Mouse (Mus musculus) frontal cortex, adult 2 months (tissue): ENCODE results near the gene Pus7l. TPM values are rescaled to one million over a fixed set of nuclear protein-coding genes. Genes with fewer than 3 reads are reported as not detected.

Source experiments
- DNase-seq, 2 experiments: peaks; one replicate each; pipeline ENCODE4 v3.0.0; 2022; ENCODE audit warnings: low spot score in 1 of 2; ENCODE audit errors: extremely low spot score in 1 of 2
- polyA plus RNA-seq: library from polyadenylated mRNA; depleted of rRNA; stranded (reverse); fragments of >200 nt; gene quantifications from 2 replicates; pipeline ENCODE4 v1.2.3, GENCODE M21; 2012; rRNA removed

The Pus7l gene
- polyA plus RNA-seq, 1 experiment = 3.9 TPM

DNA sequence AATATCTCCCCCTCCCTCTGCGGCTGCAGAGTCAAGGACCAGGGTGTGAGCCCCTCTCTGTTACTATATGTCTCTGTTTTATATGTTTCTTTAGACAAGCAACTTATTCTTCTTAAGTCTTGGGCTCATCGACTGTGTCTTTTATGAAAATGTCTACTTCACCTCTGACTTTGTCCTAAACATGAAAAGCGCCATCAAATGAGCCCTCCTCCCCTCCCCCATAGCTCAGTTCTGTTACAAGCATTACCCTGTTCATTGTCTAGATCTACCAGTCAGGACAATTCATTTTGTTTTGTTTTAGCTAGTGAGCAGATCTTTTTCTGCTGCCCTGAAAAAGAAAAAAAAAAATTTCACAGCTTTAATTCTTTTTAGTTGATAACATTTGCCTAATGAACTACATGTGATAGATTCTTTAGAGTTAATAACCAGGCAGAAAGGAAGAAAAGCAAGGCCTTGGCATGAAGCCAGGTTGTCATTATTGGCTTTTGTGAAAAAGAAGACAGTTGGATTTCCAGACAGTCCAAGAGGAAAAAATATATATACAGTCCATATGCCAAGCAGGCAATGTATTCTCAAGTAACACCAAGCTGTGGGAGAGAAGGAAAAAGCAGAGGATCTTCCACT, 63.7 kb downstream of the Pus7l start:
- no peak for DNase-seq

DNA sequence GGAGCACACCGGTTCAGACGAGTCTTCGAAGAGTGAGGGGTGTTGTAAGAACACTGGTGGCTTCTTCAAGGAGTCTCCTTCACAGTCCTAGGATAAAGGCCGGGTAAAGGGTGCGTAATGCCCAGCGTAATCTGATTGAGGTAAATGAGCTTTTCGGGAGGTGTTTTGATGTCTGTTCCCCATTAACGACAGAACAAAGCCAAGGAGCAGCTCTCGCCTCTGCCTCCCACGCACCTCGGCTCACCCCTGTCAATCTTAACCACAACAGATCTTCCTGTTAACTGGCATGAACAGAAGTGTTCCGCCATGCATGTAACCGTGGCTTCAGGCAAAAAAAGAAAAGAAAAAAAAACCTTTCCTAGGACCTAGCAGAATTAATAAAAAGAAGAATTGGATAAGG, 64.6 kb downstream of the Pus7l start:
- no peak for DNase-seq

DNA sequence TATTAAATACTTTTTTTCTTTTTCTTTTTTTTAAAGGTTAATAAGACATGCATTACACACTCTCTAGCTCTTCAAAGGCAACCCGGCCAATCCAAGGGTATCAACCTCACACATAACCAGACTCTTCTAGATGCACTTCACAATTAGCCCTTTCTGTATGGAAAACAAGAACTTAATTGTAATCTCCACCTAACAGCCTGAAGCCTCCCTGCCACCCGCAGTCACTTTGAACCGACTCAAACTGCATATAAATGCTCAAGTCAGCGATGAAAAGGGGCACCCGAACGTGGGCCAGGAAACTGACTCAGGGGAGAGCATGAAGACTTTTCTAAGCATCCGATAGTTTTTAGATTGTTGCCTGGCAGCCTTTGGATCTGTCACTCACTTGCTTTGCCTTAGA, 66.1 kb downstream of the Pus7l start:
- no peak for DNase-seq

DNA sequence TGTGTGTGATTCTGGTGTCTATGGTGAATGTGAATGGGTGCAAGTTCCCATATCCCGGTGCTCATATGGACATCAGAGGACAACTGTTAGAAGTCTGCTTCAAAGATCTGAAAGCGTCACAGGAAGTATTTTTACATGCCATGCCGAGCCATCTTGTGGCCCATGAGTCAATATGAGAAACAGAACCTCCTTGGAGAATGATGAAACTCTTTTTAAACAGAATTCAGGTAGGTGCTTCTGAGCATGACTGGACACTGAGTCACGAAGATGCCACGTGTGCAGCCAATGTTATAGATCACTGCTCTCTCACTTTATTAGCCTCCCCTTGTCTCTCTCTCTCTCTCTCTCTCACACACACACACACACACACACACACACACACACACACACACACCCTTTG, 67.4 kb downstream of the Pus7l start:
- no peak for DNase-seq

Other genes starting within 250 kb of the Pus7l start
- gene Adamts20, start 78.1 kb downstream of the Pus7l start, polyA plus RNA-seq = 7.7 and 8.6 TPM in 2 replicates
- 2.1 and 2.6 TPM in 2 replicates for gene Irak4, start 96 bp upstream of the Pus7l start, polyA plus RNA-seq
- 49.6 and 58.2 TPM in 2 replicates for gene Twf1, start 46.3 kb upstream of the Pus7l start, polyA plus RNA-seq
- 6.1 and 6.4 TPM in 2 replicates for gene Tmem117, start 85.7 kb upstream of the Pus7l start, polyA plus RNA-seq